Mouse (Mus musculus) MEL (cell line): ENCODE measurements around the gene Glt8d2. TPM values are rescaled to one million over a fixed set of nuclear protein-coding genes. Genes with fewer than 3 reads are reported as not detected.

Experiments used
- DNase-seq: peaks from one replicate; pipeline ENCODE4 v3.0.0; 2011; ENCODE audit warnings: low read depth, low spot score
- H3K27ac ChIP-seq: 2 replicates; pipeline ENCODE4 v1.5.1; 2012; ENCODE audit warnings: low read depth, mild to moderate bottlenecking, control low read depth, low read length, moderate library complexity; ENCODE audit not compliant: control insufficient read depth
- H3K27me3 ChIP-seq, 2 experiments: fragments of 150-350 bp in 1 of 2; sonication (generic) in 1 of 2; 2 replicates each; pipeline ENCODE4 v1.6.1; 2012; ENCODE audit warnings: low read length in 2 of 2, mild to moderate bottlenecking in 2 of 2, improper control_type of control experiment in 1 of 2, moderate library complexity in 1 of 2; ENCODE audit not compliant: insufficient read depth in 2 of 2, control insufficient read depth in 1 of 2
- H3K36me3 ChIP-seq, 2 experiments: 2 replicates each; pipeline ENCODE4 v1.6.1; 2012 to 2014; ENCODE audit warnings: low read length in 2 of 2, improper control_type of control experiment in 1 of 2, inconsistent platforms in 1 of 2, mild to moderate bottlenecking in 1 of 2; ENCODE audit not compliant: insufficient read depth in 2 of 2, control insufficient read depth in 1 of 2
- H3K4me1 ChIP-seq, 2 experiments: fragments of 150-350 bp in 1 of 2; sonication (generic) in 1 of 2; 2 replicates each; pipeline ENCODE4 v1.6.1; 2012; ENCODE audit warnings: low read length in 2 of 2, improper control_type of control experiment in 1 of 2, mild to moderate bottlenecking in 1 of 2; ENCODE audit not compliant: insufficient read depth in 2 of 2, control insufficient read depth in 1 of 2
- H3K4me3 ChIP-seq, 2 experiments: fragments of 150-350 bp in 1 of 2; sonication (generic) in 1 of 2; 2 replicates each; pipeline ENCODE4 v1.5.1; 2012; ENCODE audit warnings: low read depth in 2 of 2, low read length in 2 of 2, mild to moderate bottlenecking in 2 of 2, moderate library complexity in 2 of 2, control low read depth in 1 of 2, improper control_type of control experiment in 1 of 2; ENCODE audit not compliant: control insufficient read depth in 1 of 2, insufficient read depth in 1 of 2
- H3K79me2 ChIP-seq: 2 replicates; pipeline ENCODE4 v1.6.1; 2012; ENCODE audit warnings: mild to moderate bottlenecking, low read length, moderate library complexity; ENCODE audit not compliant: control insufficient read depth, poor library complexity, insufficient read depth
- H3K9ac ChIP-seq: 2 replicates; pipeline ENCODE4 v1.6.1; 2012; ENCODE audit warnings: low read depth, mild to moderate bottlenecking, control low read depth, low read length, moderate library complexity; ENCODE audit not compliant: control insufficient read depth, poor library complexity, severe bottlenecking
- H3K9me3 ChIP-seq: fragments of 150-350 bp; sonication (generic); replicated peaks from 2 replicates; pipeline ENCODE4 v1.6.1; 2012; ENCODE audit warnings: mild to moderate bottlenecking, low read length, improper control_type of control experiment, moderate library complexity; ENCODE audit not compliant: insufficient read depth
- CTCF ChIP-seq, 3 experiments: IDR thresholded peaks in 2 of 3; conservative IDR thresholded peaks in 1 of 3; 2 replicates each; pipeline ENCODE4 v1.5.1; 2011 to 2012; ENCODE audit warnings: low read length in 3 of 3, low read depth in 2 of 3, mild to moderate bottlenecking in 2 of 3, improper control_type of control experiment in 1 of 3, inconsistent platforms in 1 of 3, mixed read lengths in 1 of 3, moderate library complexity in 1 of 3; ENCODE audit not compliant: control insufficient read depth in 1 of 3, insufficient read depth in 1 of 3, poor library complexity in 1 of 3, severe bottlenecking in 1 of 3
- ELF1 ChIP-seq: IDR thresholded peaks from 2 replicates; pipeline ENCODE4 v1.6.1; 2014; ENCODE audit warnings: low read depth, mild to moderate bottlenecking, inconsistent platforms, low read length, improper control_type of control experiment, moderate library complexity
- GABPA ChIP-seq: IDR thresholded peaks from 2 replicates; pipeline ENCODE4 v1.6.1; 2012; ENCODE audit warnings: low read depth, mild to moderate bottlenecking, inconsistent platforms, low read length, improper control_type of control experiment, moderate library complexity
- KAT2A ChIP-seq: conservative IDR thresholded peaks from 2 replicates; pipeline ENCODE4 v1.6.1; 2012; ENCODE audit warnings: low read depth, low read length, improper control_type of control experiment, inconsistent platforms
- MAFK ChIP-seq: IDR thresholded peaks from 2 replicates; pipeline ENCODE4 v1.6.1; 2011; ENCODE audit warnings: low read depth, mild to moderate bottlenecking, low read length, improper control_type of control experiment, borderline replicate concordance
- MEF2A ChIP-seq: IDR thresholded peaks from 2 replicates; pipeline ENCODE4 v1.6.1; 2014; ENCODE audit warnings: low read depth, mild to moderate bottlenecking, inconsistent platforms, low read length, improper control_type of control experiment; ENCODE audit not compliant: poor library complexity, insufficient replicate concordance, severe bottlenecking; ENCODE audit errors: extremely low read depth
- MXI1 ChIP-seq: IDR thresholded peaks from 2 replicates; pipeline ENCODE4 v1.6.1; 2011; ENCODE audit warnings: mild to moderate bottlenecking, low read depth, low read length, improper control_type of control experiment
- MYC ChIP-seq: IDR thresholded peaks from 2 replicates; pipeline ENCODE4 v1.6.1; 2011; ENCODE audit warnings: low read depth, mild to moderate bottlenecking, low read length, improper control_type of control experiment, moderate library complexity
- POLR2AphosphoS2 ChIP-seq: IDR thresholded peaks from 2 replicates; pipeline ENCODE4 v1.6.1; 2011; ENCODE audit warnings: low read length, improper control_type of control experiment
- RAD21 ChIP-seq: IDR thresholded peaks from 2 replicates; pipeline ENCODE4 v1.6.1; 2011; ENCODE audit warnings: mild to moderate bottlenecking, low read depth, low read length, improper control_type of control experiment
- TBP ChIP-seq: IDR thresholded peaks from 2 replicates; pipeline ENCODE4 v1.8.0; 2011; ENCODE audit warnings: low read depth, low read length, improper control_type of control experiment
- TCF12 ChIP-seq: IDR thresholded peaks from 2 replicates; pipeline ENCODE4 v1.6.1; 2014; ENCODE audit warnings: low read depth, mild to moderate bottlenecking, inconsistent platforms, low read length, improper control_type of control experiment, moderate library complexity
- USF2 ChIP-seq, 2 experiments: IDR thresholded peaks; 2 replicates each; pipeline ENCODE4 v1.6.1; 2011 to 2012; ENCODE audit warnings: improper control_type of control experiment in 2 of 2, low read length in 2 of 2, borderline replicate concordance in 1 of 2, inconsistent platforms in 1 of 2, low read depth in 1 of 2, mild to moderate bottlenecking in 1 of 2; ENCODE audit not compliant: insufficient read depth in 1 of 2
- ZC3H11A ChIP-seq: IDR thresholded peaks from 2 replicates; pipeline ENCODE4 v1.6.1; 2012; ENCODE audit warnings: low read depth, mild to moderate bottlenecking, inconsistent platforms, low read length, improper control_type of control experiment
- ZKSCAN1 ChIP-seq: IDR thresholded peaks from 2 replicates; pipeline ENCODE4 v1.6.1; 2012; ENCODE audit warnings: low read depth, mild to moderate bottlenecking, inconsistent platforms, low read length, improper control_type of control experiment, moderate library complexity
- ZNF384 ChIP-seq: IDR thresholded peaks from 2 replicates; pipeline ENCODE4 v1.6.1; 2012; ENCODE audit warnings: low read depth, mild to moderate bottlenecking, inconsistent platforms, low read length, improper control_type of control experiment
- polyA plus RNA-seq, 2 experiments: library from polyadenylated mRNA; stranded (reverse) in 1 of 2; unstranded in 1 of 2; fragments of >175 nt in 1 of 2; fragments of >200 nt in 1 of 2; gene quantifications; 2 replicates each; pipeline versions ENCODE4 v1.2.1 to v1.2.4; 2012; ENCODE audit warnings: low replicate concordance in 2 of 2, low read depth in 1 of 2; ENCODE audit not compliant: insufficient read length in 2 of 2, insufficient read depth in 1 of 2, missing spikeins in 1 of 2
- total RNA-seq: library from RNA; depleted of rRNA; stranded (reverse); fragments of 300-350 nt; gene quantifications from 2 replicates; pipeline ENCODE4 v1.2.3, GENCODE M21; 2012

Gene Glt8d2
- total and polyA plus RNA-seq, 3 experiments, result 0.15 to 0.54 TPM; not detected in 1

GRCm38 (mm10) chr10:82661820-82662219, 28.6 kb downstream of the Glt8d2 start:
- H3K36me3 ChIP-seq, result no peaks in the 10 kb centered on the region
- 0 out of 4 replicates have a peak, but pooled peaks cover 0 to 2% of the 10 kb centered on the region in 2 experiments for H3K4me1 ChIP-seq
- no peak overlapping the region for H3K27ac ChIP-seq
- no peak overlapping the region for H3K4me3 ChIP-seq
- H3K9ac ChIP-seq, result no peak overlapping the region
- DNase-seq, result no peak
- no peak for TF ChIP-seq TBP
- no peak for TF ChIP-seq ZKSCAN1
- no peak for TF ChIP-seq KAT2A
- TF ChIP-seq POLR2AphosphoS2, result no peak
- no peak for TF ChIP-seq MEF2A
- no peak for TF ChIP-seq ELF1
- no peak for TF ChIP-seq CTCF (IDR thresholded peaks at IDR 0.05 in 2 of 3, conservative IDR thresholded peaks at IDR 0.05 in 1 of 3; ENCODE audit: control insufficient read depth in 1 of 3, insufficient read depth in 1 of 3, low read depth in 2 of 3, low read length in 3 of 3, poor library complexity in 1 of 3, severe bottlenecking in 1 of 3)
- no peak for TF ChIP-seq GABPA
- TF ChIP-seq MXI1, result no peak
- no peak for TF ChIP-seq MAFK
- TF ChIP-seq USF2 (IDR thresholded peaks at IDR 0.05; ENCODE audit: borderline replicate concordance in 1 of 2, insufficient read depth in 1 of 2, low read depth in 1 of 2, low read length in 2 of 2), result no peak
- TF ChIP-seq ZC3H11A, result no peak
- TF ChIP-seq ZNF384, result no peak
- no peak for TF ChIP-seq MYC
- no peak for TF ChIP-seq TCF12
- TF ChIP-seq RAD21, result no peak
- no peaks in the 10 kb centered on the region; a peak in 1 of 4 replicates for H3K27me3 ChIP-seq
- no peaks in the 10 kb centered on the region; the same call in 1 of the 2 replicates for H3K79me2 ChIP-seq
- no peaks in the 10 kb centered on the region for H3K9me3 ChIP-seq

GRCm38 (mm10) chr10:82654581-82654980, 35.9 kb downstream of the Glt8d2 start:
- Histone ChIP-seq H3K27ac (no peak overlapping the region), H3K4me3 (no peak overlapping the region), H3K36me3 (peaks cover 0 to 3% of the 10 kb centered on the region in 2 experiments; a peak in 1 of 4 replicates), H3K79me2 (no peaks in the 10 kb centered on the region), H3K4me1 (no peaks in the 10 kb centered on the region), H3K27me3 (peaks cover 0 to 1% of the 10 kb centered on the region in 2 experiments; a peak in 2 of 4 replicates), H3K9ac (no peak overlapping the region), H3K9me3 (no peaks in the 10 kb centered on the region)
- no peak for TF ChIP-seq ZC3H11A
- TF ChIP-seq MEF2A, result no peak
- DNase-seq, result no peak
